Mouse (Mus musculus) liver, adult 2 months (tissue): ENCODE measurements around the gene Cks1b.

Experiments used
- CTCF ChIP-seq: fragments of 200-500 bp; IDR thresholded peaks from 2 replicates; pipeline ENCODE4 v1.5.1; 2011; ENCODE audit warnings: low read depth, low read length, control low read depth
- POLR2A ChIP-seq: fragments of 200-500 bp; IDR thresholded peaks from 2 replicates; pipeline ENCODE4 v1.6.1; 2011; ENCODE audit warnings: low read length, control low read depth; ENCODE audit not compliant: insufficient read depth; ENCODE audit errors: extremely low read depth

- TF ChIP-seq CTCF (no peak), POLR2A (no peak)
These were observed 19.1 kb upstream of the Cks1b start for GRCm38 (mm10) chr3:89437269-89437668.
